Mouse (Mus musculus): ENCODE results near the gene Tmem9b.

DNA sequence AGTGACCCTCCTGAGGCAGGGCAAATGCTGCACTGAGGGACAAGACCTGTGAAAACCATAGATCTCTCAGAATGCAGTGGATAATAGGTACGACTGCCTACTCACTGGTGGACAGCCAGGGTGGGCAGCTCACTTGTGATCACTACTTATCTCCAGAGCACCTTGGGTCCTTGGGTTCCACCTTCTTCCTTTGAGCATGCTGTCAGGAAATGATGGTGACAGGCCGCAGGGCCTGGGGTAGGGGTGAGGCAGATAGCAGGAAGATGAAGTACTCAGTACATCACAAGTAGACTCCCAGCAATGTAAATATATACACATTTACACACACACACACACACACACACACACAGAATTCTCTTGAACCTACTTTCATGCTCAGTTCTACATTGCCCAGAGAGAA, 35.2 kb upstream of the Tmem9b start:
- TF ChIP-seq MYB (IDR thresholded peaks at IDR 0.05; ENCODE audit: low read depth, low read length) (no peak), NRF1 (IDR thresholded peaks at IDR 0.05; ENCODE audit: insufficient read depth, low read depth, low read length, poor library complexity, severe bottlenecking) (no peak)
